Mouse (Mus musculus): ENCODE results near the gene Tbcd. TPM values are rescaled to one million over a fixed set of nuclear protein-coding genes. Genes with fewer than 3 reads are reported as not detected.

Tbcd gene
- polyA plus RNA-seq, 1 experiment from 2014 or later = 57.9 TPM

DNA sequence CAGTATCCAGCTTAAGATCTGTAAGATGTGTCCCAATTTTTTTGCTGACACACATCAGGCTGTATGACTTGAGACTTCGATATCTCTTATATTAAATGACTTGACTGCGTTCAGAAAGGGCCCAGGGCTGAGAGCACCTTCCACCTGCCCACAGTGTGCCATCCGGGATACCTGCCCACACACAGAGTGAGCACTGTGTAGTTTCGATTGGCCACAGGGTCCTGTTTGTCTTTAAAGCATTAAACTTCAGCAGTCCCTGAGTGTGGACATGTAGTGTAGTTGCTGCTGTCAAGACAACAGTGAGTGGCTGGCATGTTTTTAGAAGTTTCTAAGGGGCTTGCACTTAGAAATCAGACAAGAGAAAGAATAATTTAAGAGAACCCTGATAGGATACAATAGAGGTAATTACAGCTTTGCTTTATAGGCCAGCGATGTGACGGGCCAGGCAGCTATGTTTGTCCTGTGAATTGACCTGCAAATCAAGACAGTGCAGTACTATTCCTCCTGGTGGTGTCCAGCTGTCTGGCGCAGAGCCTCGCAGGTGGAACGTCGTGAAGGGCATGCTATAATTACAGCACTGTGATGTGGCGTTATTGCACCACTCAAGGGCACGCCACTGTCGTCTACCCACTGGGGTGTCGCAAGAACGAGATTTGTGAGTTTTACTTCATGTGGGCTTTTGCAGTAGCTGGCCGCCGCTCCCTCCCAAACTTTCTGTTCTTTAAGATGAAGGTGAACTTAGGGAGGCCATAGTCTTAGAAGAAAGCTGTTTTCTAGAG, 66.1 kb downstream of the Tbcd start:
- no peak for ATAC-seq (ENCODE audit: low FRiP score, low read depth)
- no peaks in the 10 kb centered on the region for H3K9me3 ChIP-seq
- H3K4me1 ChIP-seq = 0 out of 2 replicates have a peak, but pooled peaks cover 5% of the 10 kb centered on the region
- no peaks in the 10 kb centered on the region for H3K27me3 ChIP-seq
- no peak overlapping the region for H3K4me3 ChIP-seq
- no peak overlapping the region for H3K9ac ChIP-seq (replicated peaks)
- WGBS = 90% methylated on average over 17 of the region's 17 CpGs
- no peak overlapping the region for H3K27ac ChIP-seq (replicated peaks)
- 0 out of 2 replicates have a peak, but pooled peaks cover 3% of the 10 kb centered on the region for H3K36me3 ChIP-seq
- no peak overlapping the region for H3K4me2 ChIP-seq (replicated peaks)

- H3K4me1 ChIP-seq = 0 out of 2 replicates have a peak, but pooled peaks cover 5% of the 10 kb centered on the region
- H3K36me3 ChIP-seq = no peaks in the 10 kb centered on the region
- no peak within 1 kb of the TSS for H3K4me3 ChIP-seq
- H3K27ac ChIP-seq (replicated peaks) = no peak within 1 kb of the TSS
- 53% methylated on average over 10 of the region's 10 CpGs for WGBS
- H3K27me3 ChIP-seq = no peaks in the 10 kb centered on the region
- ATAC-seq (ENCODE audit: low FRiP score, low read depth) = no peak
- H3K4me2 ChIP-seq (replicated peaks) = no peak within 1 kb of the TSS
- no peak within 1 kb of the TSS for H3K9ac ChIP-seq (replicated peaks)
- H3K9me3 ChIP-seq = no peaks in the 10 kb centered on the region
Measured at GRCm38 (mm10) chr11:121519131-121519530, 67.4 kb downstream of the Tbcd start, which contains the start of gene Zfp750. TSS of gene Zfp750 (minus strand) at chr11:121519333.

DNA sequence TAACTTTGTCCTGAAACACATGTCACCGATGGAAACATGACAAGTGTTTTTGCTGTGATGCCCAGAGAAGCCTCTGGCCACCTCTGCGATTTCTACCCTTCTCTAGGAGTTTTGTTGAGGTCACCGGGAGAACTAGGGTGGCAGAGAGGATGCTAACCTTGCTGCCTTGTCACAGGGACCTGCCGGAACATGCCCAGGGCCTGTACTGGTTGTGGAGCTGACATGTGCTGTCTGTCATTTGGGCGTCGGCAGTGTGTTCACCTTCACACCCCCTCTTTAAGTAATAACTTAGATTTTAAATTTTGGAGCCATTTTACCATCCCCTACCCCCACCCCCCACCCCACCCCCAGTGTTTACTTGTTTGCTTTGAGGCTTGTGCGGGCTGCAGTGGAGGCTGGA, 68.0 kb downstream of the Tbcd start:
- no peaks in the 10 kb centered on the region for H3K36me3 ChIP-seq
- no peak overlapping the region for H3K27ac ChIP-seq (replicated peaks)
- H3K4me1 ChIP-seq = 0 out of 2 replicates have a peak, but pooled peaks cover 5% of the 10 kb centered on the region
- 87% methylated on average over 7 of the region's 7 CpGs for WGBS
- ATAC-seq (ENCODE audit: low FRiP score, low read depth) = no peak
- H3K9ac ChIP-seq (replicated peaks) = no peak overlapping the region
- no peak overlapping the region for H3K4me3 ChIP-seq
- no peaks in the 10 kb centered on the region for H3K27me3 ChIP-seq
- no peak overlapping the region for H3K4me2 ChIP-seq (replicated peaks)
- H3K9me3 ChIP-seq = no peaks in the 10 kb centered on the region

DNA sequence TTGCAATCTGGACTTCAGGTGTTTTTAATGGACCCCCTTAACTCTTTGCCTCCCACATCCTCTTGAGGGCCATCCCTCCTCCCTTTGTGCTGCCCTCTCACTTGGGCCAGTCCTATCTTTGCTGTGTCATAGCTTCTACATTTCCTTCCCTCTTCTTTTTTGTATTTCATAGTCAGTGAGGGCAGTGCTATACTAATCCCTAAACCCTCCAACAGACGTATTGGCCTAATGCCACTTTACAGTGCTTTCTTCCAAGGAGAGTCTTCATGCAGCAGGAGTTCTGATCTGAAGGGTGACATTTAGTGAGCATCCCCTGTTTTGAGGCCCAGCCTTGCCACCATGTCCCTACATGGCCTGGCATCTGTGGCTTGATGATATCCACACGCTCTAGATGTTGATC, 69.0 kb downstream of the Tbcd start:
- Histone ChIP-seq H3K4me2 (replicated peaks) (no peak overlapping the region), H3K27ac (replicated peaks) (no peak overlapping the region), H3K27me3 (no peaks in the 10 kb centered on the region), H3K36me3 (no peaks in the 10 kb centered on the region), H3K9me3 (no peaks in the 10 kb centered on the region), H3K9ac (replicated peaks) (no peak overlapping the region), H3K4me3 (no peak overlapping the region), H3K4me1 (0 out of 2 replicates have a peak, but pooled peaks cover 5% of the 10 kb centered on the region)
- no peak for ATAC-seq (ENCODE audit: low FRiP score, low read depth)
- WGBS = 80% methylated on average over 2 of the region's 2 CpGs

DNA sequence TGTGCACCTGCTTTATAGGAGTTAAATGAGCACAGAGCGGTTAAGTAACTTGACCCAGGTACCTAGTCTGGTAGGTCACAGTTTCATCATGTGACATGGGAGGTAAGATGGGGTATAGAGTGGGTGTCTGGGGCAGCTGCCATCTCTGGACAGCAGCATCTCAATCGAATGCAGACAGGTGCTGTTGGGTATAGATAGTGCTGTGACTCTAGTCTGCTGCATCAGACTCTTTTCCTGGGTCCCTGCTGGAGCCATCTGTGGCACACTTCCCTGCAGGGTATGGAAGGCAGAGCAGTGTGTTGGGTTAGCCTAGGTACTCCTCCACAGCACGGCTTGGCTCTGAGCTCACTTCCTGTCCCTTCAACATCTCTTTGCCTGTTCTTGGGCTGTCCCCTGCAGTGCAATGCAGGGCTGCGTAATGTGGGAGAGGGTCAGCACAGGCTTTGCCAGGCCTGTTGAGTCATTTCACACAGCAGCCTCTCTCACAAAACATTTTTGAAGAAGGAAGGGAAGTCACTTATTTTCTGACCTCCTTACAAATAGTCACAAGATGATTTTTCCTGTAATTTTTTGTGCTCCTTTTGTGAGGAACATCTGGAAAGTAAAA, 70.5 kb downstream of the Tbcd start:
- H3K4me1 ChIP-seq = 0 out of 2 replicates have a peak, but pooled peaks cover 5% of the 10 kb centered on the region
- no peak overlapping the region for H3K27ac ChIP-seq (replicated peaks)
- H3K9ac ChIP-seq (replicated peaks) = no peak overlapping the region
- ATAC-seq (ENCODE audit: low FRiP score, low read depth) = no peak
- 81% methylated on average over 4 of the region's 4 CpGs for WGBS
- no peaks in the 10 kb centered on the region for H3K9me3 ChIP-seq
- no peak overlapping the region for H3K4me3 ChIP-seq
- H3K4me2 ChIP-seq (replicated peaks) = no peak overlapping the region
- no peaks in the 10 kb centered on the region for H3K27me3 ChIP-seq
- H3K36me3 ChIP-seq = no peaks in the 10 kb centered on the region

GRCm38 (mm10) chr11:121524191-121524590, 72.4 kb downstream of the Tbcd start:
- Histone ChIP-seq H3K9ac (replicated peaks) (no peak overlapping the region), H3K4me3 (no peak overlapping the region), H3K36me3 (no peaks in the 10 kb centered on the region), H3K4me2 (replicated peaks) (no peak overlapping the region), H3K27ac (replicated peaks) (no peak overlapping the region), H3K9me3 (no peaks in the 10 kb centered on the region), H3K4me1 (0 out of 2 replicates have a peak, but pooled peaks cover 2% of the 10 kb centered on the region), H3K27me3 (no peaks in the 10 kb centered on the region)
- ATAC-seq (ENCODE audit: low FRiP score, low read depth) = no peak
- 92% methylated on average over 7 of the region's 7 CpGs for WGBS

DNA sequence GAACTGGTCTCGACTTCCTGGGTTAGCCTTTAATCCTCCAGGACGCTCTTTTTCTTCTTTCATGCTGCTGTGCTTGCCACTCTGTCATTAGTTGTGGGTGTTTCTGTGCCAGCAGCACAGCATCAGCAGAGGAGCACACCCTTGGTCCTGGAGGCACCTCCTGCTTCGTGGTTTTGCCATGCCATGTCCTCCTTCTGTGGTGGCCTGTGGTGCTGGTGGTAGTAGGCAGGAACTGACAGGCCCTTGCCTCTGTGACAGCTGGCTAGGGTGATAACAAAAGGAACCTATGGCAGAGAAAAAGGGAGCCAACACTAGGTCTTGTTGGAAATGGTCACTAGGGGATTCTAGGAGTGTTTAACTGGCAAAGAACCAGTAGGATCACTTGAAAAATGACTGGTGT, 78.0 kb downstream of the Tbcd start:
- Histone ChIP-seq H3K4me1 (no peaks in the 10 kb centered on the region), H3K27ac (replicated peaks) (no peak overlapping the region), H3K27me3 (no peaks in the 10 kb centered on the region), H3K36me3 (no peaks in the 10 kb centered on the region), H3K4me3 (no peak overlapping the region), H3K9me3 (no peaks in the 10 kb centered on the region), H3K9ac (replicated peaks) (no peak overlapping the region), H3K4me2 (replicated peaks) (no peak overlapping the region)
- 92% methylated on average over 3 of the region's 3 CpGs for WGBS
- ATAC-seq (ENCODE audit: low FRiP score, low read depth) = no peak

DNA sequence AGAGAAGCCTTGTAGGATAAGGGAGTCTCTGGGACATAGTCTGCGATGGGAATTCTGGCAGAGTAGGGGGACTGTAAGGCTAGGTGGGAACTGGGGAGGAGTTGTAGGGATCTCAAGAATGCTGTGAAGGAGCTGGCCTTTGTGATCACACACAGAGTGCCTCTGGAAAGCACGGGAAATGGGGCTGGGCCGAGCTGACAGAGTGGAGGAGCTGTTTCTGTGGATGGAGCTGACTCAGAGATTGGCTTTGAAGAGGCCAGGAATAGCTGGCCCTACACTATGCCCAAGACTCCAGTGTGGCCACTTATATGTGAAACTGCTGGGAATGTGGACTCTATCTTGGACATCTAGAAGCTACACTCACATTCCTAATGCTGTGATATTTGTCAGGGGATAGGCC, 84.8 kb downstream of the Tbcd start:
- Histone ChIP-seq H3K9ac (replicated peaks) (no peak overlapping the region), H3K27ac (replicated peaks) (no peak overlapping the region), H3K27me3 (no peaks in the 10 kb centered on the region), H3K36me3 (no peaks in the 10 kb centered on the region), H3K4me1 (no peaks in the 10 kb centered on the region), H3K9me3 (no peaks in the 10 kb centered on the region), H3K4me2 (replicated peaks) (no peak overlapping the region), H3K4me3 (no peak overlapping the region)
- ATAC-seq (ENCODE audit: low FRiP score, low read depth) = no peak
- 65% methylated on average over 3 of the region's 3 CpGs for WGBS

GRCm38 (mm10) chr11:121542471-121542870, 90.7 kb downstream of the Tbcd start:
- WGBS = 86% methylated on average over 4 of the region's 4 CpGs

DNA sequence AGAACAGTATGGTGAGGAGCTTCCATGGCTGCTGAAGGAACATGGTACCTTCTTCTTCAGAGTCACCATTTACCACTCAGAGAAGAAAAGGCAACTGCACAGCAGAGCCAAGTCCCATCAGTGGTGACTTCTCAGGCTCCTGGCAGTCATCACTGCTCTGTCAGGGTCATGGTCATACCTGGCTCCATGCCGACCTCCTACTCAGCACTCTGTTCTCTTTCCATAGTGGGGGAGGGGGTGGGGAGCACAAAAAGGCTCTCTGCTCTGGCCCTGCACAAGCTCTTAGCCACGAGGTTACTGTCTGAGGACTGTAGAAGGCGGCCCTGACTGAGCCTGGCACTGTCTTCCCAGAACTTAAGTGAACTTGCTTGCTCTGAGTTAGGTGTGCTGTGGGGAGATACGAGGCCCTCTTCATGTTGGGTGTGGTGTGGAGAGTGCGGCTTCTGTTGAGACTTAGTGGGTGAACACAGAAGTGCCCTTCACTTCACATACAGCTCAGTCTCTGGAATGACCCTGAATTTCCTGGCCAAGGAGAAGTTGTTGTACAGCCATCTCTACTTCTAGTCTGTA, 91.6 kb downstream of the Tbcd start:
- Histone ChIP-seq H3K9ac (replicated peaks) (no peak overlapping the region), H3K4me2 (replicated peaks) (no peak overlapping the region), H3K27ac (replicated peaks) (no peak overlapping the region), H3K36me3 (peaks cover 3% of the 10 kb centered on the region; the same call in 1 of the 2 replicates), H3K27me3 (no peaks in the 10 kb centered on the region), H3K4me1 (peaks cover 3% of the 10 kb centered on the region; the same call in 1 of the 2 replicates), H3K4me3 (no peak overlapping the region), H3K9me3 (no peaks in the 10 kb centered on the region)
- 90% methylated on average over 5 of the region's 5 CpGs for WGBS
- no peak for ATAC-seq (ENCODE audit: low FRiP score, low read depth)

More at GRCm38 (mm10) chr11:121542471-121542870, 90.7 kb downstream of the Tbcd start:
- no peaks in the 10 kb centered on the region for H3K27me3 ChIP-seq
- peaks cover 3% of the 10 kb centered on the region; the same call in 1 of the 2 replicates for H3K36me3 ChIP-seq
- no peak overlapping the region for H3K4me2 ChIP-seq (replicated peaks)
- no peaks in the 10 kb centered on the region for H3K9me3 ChIP-seq
- H3K9ac ChIP-seq (replicated peaks) = no peak overlapping the region
- no peak overlapping the region for H3K4me3 ChIP-seq
- H3K4me1 ChIP-seq = no peaks in the 10 kb centered on the region
- no peak for ATAC-seq (ENCODE audit: low FRiP score, low read depth)
- H3K27ac ChIP-seq (replicated peaks) = no peak overlapping the region

DNA sequence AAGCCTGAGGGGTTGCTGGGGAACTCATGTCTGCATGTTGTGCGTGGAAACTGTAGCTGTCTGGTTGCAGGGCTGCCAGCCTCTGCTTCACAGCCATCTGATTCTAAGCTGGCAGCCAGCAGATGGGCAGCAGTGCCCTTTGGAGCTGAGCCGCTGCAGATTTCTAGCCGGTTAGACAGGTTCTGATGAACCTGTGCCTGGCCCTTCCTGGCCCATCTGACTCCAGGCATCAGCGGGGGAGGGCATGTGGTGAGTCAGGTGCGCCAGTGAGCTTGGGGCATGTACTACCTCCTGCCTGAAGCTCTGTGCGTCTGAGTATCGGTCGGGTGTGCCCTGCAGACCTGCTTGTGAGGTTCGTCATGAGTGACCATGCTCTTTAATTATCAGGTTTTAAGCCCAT, 92.2 kb downstream of the Tbcd start:
- H3K27ac ChIP-seq (replicated peaks) = no peak overlapping the region
- no peak for ATAC-seq (ENCODE audit: low FRiP score, low read depth)
- no peak overlapping the region for H3K4me2 ChIP-seq (replicated peaks)

More for the DNA sequence above, 92.2 kb downstream of the Tbcd start:
- 94% methylated on average over 9 of the region's 9 CpGs for WGBS
- Histone ChIP-seq H3K9me3 (no peaks in the 10 kb centered on the region), H3K27me3 (no peaks in the 10 kb centered on the region), H3K4me1 (peaks cover 5% of the 10 kb centered on the region), H3K9ac (replicated peaks) (no peak overlapping the region), H3K4me3 (no peak overlapping the region), H3K36me3 (peaks cover 3% of the 10 kb centered on the region; the same call in 1 of the 2 replicates)
